Mouse (Mus musculus) erythroblast, embryonic 14.5 days (primary cell): ENCODE measurements around the gene Spata31d1d. TPM values are rescaled to one million over a fixed set of nuclear protein-coding genes. Genes with fewer than 3 reads are reported as not detected.

Source experiments
- H3K27me3 ChIP-seq: 2 replicates; pipeline ENCODE4 v1.6.1; 2012; ENCODE audit warnings: inconsistent platforms; ENCODE audit not compliant: control insufficient read depth
- H3K36me3 ChIP-seq: 2 replicates; pipeline ENCODE4 v1.6.1; 2012; ENCODE audit warnings: mild to moderate bottlenecking, inconsistent platforms; ENCODE audit not compliant: control insufficient read depth
- H3K4me1 ChIP-seq: 2 replicates; pipeline ENCODE4 v1.6.1; 2012; ENCODE audit warnings: inconsistent platforms; ENCODE audit not compliant: control insufficient read depth
- H3K4me3 ChIP-seq: replicated peaks from 2 replicates; pipeline ENCODE3; 2012; ENCODE audit warnings: moderate library complexity, mild to moderate bottlenecking, inconsistent platforms
- H3K9me3 ChIP-seq: 2 replicates; pipeline ENCODE4 v1.6.1; 2012; ENCODE audit warnings: low read length, inconsistent platforms, mixed read lengths; ENCODE audit not compliant: control insufficient read depth
- GATA1 ChIP-seq: IDR thresholded peaks from 2 replicates; pipeline ENCODE4 v1.6.1; 2012; ENCODE audit warnings: low read length, inconsistent platforms, mixed read lengths
- TAL1 ChIP-seq: IDR thresholded peaks from 3 replicates; pipeline ENCODE4 v1.6.1; 2012; ENCODE audit warnings: low read length, inconsistent platforms, mixed read lengths
- polyA plus RNA-seq: library from polyadenylated mRNA; stranded (reverse); fragments of >175 nt; gene quantifications from 2 replicates; pipeline ENCODE4 v1.2.3, GENCODE M21; 2012

Spata31d1d gene
- polyA plus RNA-seq, 1 experiment = 0.02 TPM

GRCm38 (mm10) chr13:59690576-59690975, 41.0 kb downstream of the Spata31d1d start:
- no peak overlapping the region for H3K4me3 ChIP-seq
- TF ChIP-seq GATA1 (no peak), TAL1 (no peak)

DNA sequence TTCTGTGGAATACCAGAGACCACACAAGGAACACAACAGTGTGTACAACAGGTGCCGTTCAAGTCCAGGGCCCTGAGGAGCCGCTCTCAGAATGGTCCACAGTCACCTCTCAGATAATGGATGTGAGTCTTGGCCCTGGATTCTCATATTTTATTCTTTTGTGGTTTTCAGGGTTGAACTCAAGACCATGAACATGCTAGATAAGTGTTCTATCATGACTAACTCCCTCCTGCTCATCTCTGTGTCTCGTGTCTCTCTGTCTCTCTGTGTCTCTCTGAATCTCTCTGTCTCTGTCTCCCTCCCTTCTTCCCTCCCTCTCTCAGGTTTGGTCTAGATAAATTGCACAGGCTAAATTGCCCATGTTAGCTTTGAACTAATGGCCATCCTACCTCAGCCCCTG, 41.7 kb downstream of the Spata31d1d start:
- no peak for TF ChIP-seq GATA1
- TF ChIP-seq TAL1 = no peak
- H3K9me3 ChIP-seq = peaks cover 7% of the 10 kb centered on the region
- H3K4me1 ChIP-seq = no peaks in the 10 kb centered on the region; the same call in 1 of the 2 replicates
- no peaks in the 10 kb centered on the region for H3K36me3 ChIP-seq
- H3K27me3 ChIP-seq = peaks cover 6% of the 10 kb centered on the region
- no peak overlapping the region for H3K4me3 ChIP-seq

More at GRCm38 (mm10) chr13:59690576-59690975, 41.0 kb downstream of the Spata31d1d start:
- Histone ChIP-seq H3K27me3 (peaks cover 6% of the 10 kb centered on the region), H3K9me3 (peaks cover 7% of the 10 kb centered on the region), H3K4me1 (no peaks in the 10 kb centered on the region; the same call in 1 of the 2 replicates), H3K36me3 (no peaks in the 10 kb centered on the region)

DNA sequence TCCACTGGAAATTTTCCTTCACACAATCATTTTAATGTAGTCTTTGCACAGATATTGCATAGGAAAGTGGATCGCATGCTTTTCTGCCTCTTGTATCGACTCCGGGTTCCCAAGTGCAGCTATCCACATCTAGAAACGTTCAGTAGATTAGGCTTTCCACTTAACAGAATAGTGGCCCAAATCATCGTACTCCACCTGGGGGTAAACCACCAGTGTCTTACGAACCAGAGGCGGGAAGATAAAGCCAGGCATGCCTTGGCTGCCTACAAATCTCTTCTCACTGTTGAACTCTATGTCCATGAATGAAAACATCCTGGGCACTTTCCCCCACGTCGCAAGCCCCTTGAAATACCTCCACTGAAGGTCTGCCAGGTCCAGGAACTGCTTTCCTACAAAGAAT, 42.2 kb downstream of the Spata31d1d start:
- H3K36me3 ChIP-seq = no peaks in the 10 kb centered on the region
- H3K4me3 ChIP-seq = no peak overlapping the region
- no peak for TF ChIP-seq TAL1
- no peak for TF ChIP-seq GATA1

DNA sequence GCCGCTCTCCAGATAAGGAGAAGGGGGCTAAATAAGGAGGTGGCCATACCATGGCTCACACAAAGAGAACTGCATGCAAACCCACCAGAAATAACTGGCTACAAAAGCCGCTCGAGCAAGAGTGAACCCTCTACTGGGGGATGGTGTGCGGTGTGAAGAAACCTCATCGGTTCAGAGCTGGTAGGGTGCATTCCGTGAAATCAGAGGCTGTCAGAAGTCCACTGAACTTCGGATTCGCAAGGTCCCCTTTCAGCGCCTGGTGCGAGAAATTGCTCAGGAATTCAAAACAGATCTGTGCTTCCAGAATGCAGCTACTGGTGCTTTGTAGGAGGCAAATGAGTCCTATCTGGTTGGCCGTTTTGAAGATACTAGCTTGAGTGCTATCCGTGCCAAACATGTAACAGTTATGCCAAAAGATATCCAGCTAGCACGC, 43.2 kb downstream of the Spata31d1d start:
- Histone ChIP-seq H3K36me3 (no peaks in the 10 kb centered on the region), H3K4me3 (no peak overlapping the region), H3K27me3 (peaks cover 6% of the 10 kb centered on the region; the same call in 1 of the 2 replicates), H3K4me1 (no peaks in the 10 kb centered on the region; the same call in 1 of the 2 replicates), H3K9me3 (peaks cover 7% of the 10 kb centered on the region)
- no peak for TF ChIP-seq GATA1
- no peak for TF ChIP-seq TAL1

More for the DNA sequence above, 42.2 kb downstream of the Spata31d1d start:
- peaks cover 7% of the 10 kb centered on the region for H3K9me3 ChIP-seq
- H3K4me1 ChIP-seq = no peaks in the 10 kb centered on the region; the same call in 1 of the 2 replicates
- peaks cover 6% of the 10 kb centered on the region for H3K27me3 ChIP-seq

DNA sequence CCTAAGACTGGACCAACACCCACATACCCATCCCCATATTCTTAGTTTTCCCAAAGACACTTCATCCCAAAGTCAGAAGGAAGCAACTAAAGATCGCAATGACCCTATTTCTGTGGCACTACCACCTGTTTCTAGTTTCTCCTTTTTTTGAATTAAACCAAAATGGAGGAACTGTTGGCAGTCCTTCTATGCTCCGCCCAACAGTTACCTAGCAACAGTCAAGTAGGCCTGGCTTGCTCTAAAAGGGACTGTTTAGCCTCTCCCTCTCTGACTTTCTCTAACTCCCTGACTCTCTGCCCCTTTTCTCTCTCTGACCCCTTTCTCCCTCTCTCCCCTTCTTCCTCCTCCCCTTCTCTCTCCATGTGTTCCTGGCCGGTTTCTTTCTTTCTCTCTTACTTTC, 46.3 kb downstream of the Spata31d1d start:
- H3K9me3 ChIP-seq = no peaks in the 10 kb centered on the region
- no peaks in the 10 kb centered on the region for H3K36me3 ChIP-seq
- H3K27me3 ChIP-seq = peaks cover 10% of the 10 kb centered on the region
- H3K4me3 ChIP-seq = no peak overlapping the region
- TF ChIP-seq GATA1 (no peak), TAL1 (no peak)
- H3K4me1 ChIP-seq = peaks cover 9% of the 10 kb centered on the region

DNA sequence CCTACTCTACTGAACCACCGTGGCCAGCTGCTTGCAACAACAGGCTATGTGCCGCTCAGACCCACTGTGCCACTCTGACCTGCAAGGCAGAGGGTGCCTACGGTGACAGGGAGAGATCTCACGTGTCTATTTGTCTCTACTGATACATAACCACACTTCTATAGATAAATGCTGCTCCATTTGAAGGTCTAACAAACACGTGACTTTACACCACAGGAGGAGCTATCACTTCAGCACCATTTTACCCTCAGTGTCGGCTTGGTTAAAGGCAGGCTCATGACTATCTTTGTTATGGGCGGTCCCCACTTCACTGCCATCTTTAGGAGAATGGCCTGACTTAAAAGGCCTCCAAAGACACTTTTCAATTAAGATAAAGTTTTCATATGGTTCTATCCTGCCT, 48.9 kb downstream of the Spata31d1d start:
- no peaks in the 10 kb centered on the region for H3K36me3 ChIP-seq
- TF ChIP-seq GATA1 = no peak
- TF ChIP-seq TAL1 = no peak
- H3K27me3 ChIP-seq = peaks cover 4% of the 10 kb centered on the region
- no peak overlapping the region for H3K4me3 ChIP-seq
- H3K4me1 ChIP-seq = peaks cover 28% of the 10 kb centered on the region
- no peaks in the 10 kb centered on the region for H3K9me3 ChIP-seq

- Histone ChIP-seq H3K36me3 (no peaks in the 10 kb centered on the region), H3K4me3 (no peak overlapping the region), H3K9me3 (no peaks in the 10 kb centered on the region), H3K4me1 (peaks cover 42% of the 10 kb centered on the region), H3K27me3 (peaks cover 4% of the 10 kb centered on the region)
- TF ChIP-seq GATA1 (peak; percentile 45), TAL1 (no peak)
Measured at GRCm38 (mm10) chr13:59679908-59680307, 51.6 kb downstream of the Spata31d1d start.

GRCm38 (mm10) chr13:59679306-59679705, 52.2 kb downstream of the Spata31d1d start:
- no peak overlapping the region for H3K4me3 ChIP-seq
- no peaks in the 10 kb centered on the region for H3K36me3 ChIP-seq
- no peaks in the 10 kb centered on the region for H3K9me3 ChIP-seq
- peaks cover 48% of the 10 kb centered on the region for H3K4me1 ChIP-seq
- H3K27me3 ChIP-seq = peaks cover 4% of the 10 kb centered on the region
- TF ChIP-seq TAL1 = no peak
- no peak for TF ChIP-seq GATA1

GRCm38 (mm10) chr13:59676316-59677229, 55.0 kb downstream of the Spata31d1d start:
- peaks cover 14% of the 10 kb centered on the region for H3K36me3 ChIP-seq
- no peaks in the 10 kb centered on the region for H3K27me3 ChIP-seq
- H3K4me3 ChIP-seq = peak overlapping the region; percentile 94
- H3K9me3 ChIP-seq = no peaks in the 10 kb centered on the region
- no peak for TF ChIP-seq TAL1
- no peak for TF ChIP-seq GATA1
- peaks cover 65% of the 10 kb centered on the region for H3K4me1 ChIP-seq

Other genes with a start within 250 kb of the Spata31d1d start
- gene Agtpbp1, start 146.5 kb downstream of the Spata31d1d start, polyA plus RNA-seq = 0.04 and 0.17 TPM in 2 replicates
- gene Naa35, start 146.5 kb downstream of the Spata31d1d start, polyA plus RNA-seq = 0.29 and 0.51 TPM in 2 replicates
- gene Golm1, start 55.9 kb downstream of the Spata31d1d start, polyA plus RNA-seq = 0.54 and 0.98 TPM in 2 replicates
- gene 4921517D22Rik, start 37.6 kb downstream of the Spata31d1d start, polyA plus RNA-seq = not detected in 2 replicates
- not detected in 2 replicates for gene Spata31d1a, start 21.4 kb downstream of the Spata31d1d start, polyA plus RNA-seq
- not detected in 2 replicates for gene Spata31d1b, start 19.5 kb downstream of the Spata31d1d start, polyA plus RNA-seq
- gene 1700014D04Rik, start 15.0 kb upstream of the Spata31d1d start, polyA plus RNA-seq = 0.09 TPM in 1 of 2 replicates, not detected in the other
- gene Isca1, start 38.1 kb upstream of the Spata31d1d start, polyA plus RNA-seq = 62.3 and 68.6 TPM in 2 replicates
- gene Gm49354, start 50.5 kb upstream of the Spata31d1d start, polyA plus RNA-seq = 10.5 and 10.8 TPM in 2 replicates
- gene Tut7, start 91.4 kb upstream of the Spata31d1d start, polyA plus RNA-seq = 7.5 and 8.1 TPM in 2 replicates